Mouse (Mus musculus) v-Abl transformed pro-B cells (cell line): ENCODE data around the gene Ltk.

Source experiments
- in situ Hi-C, 2 experiments: fragments of 400-800 bp; cut with MboI; formaldehyde crosslinking; loops; one replicate each; pipeline ENCODE4 v1.15.1; 2025; ENCODE audit not compliant: unreplicated experiment in 2 of 2

Ltk gene

GRCm38 (mm10) chr2:119707676-119708075, 52.6 kb downstream of the Ltk start:
- in situ Hi-C loops, result no loop called here

- in situ Hi-C loops, result no loop called here
These were observed 57.1 kb downstream of the Ltk start for GRCm38 (mm10) chr2:119703171-119703570.
